Mouse (Mus musculus) neural tube, embryonic 14.5 days (tissue): ENCODE results near the gene Fbxo21. TPM values are rescaled to one million over a fixed set of nuclear protein-coding genes. Genes with fewer than 3 reads are reported as not detected.

Source experiments
- ATAC-seq: fragments of 200-750 bp; cut with Nextera tagmentation; 2 replicates; pipeline ENCODE4 v1.8.0; 2017; ENCODE audit warnings: low read depth, mild to moderate bottlenecking, moderate TSS enrichment, moderate library complexity
- H3K27ac ChIP-seq: fragments of 300-500 bp; sonication (generic); 2 replicates; pipeline ENCODE4 v1.5.1; 2014; ENCODE audit warnings: low read depth, mild to moderate bottlenecking, control low read depth, low read length, moderate library complexity, mixed read lengths
- H3K27me3 ChIP-seq: fragments of 300-500 bp; sonication (generic); 2 replicates; pipeline ENCODE4 v1.6.1; 2014; ENCODE audit warnings: low read length; ENCODE audit not compliant: control insufficient read depth, insufficient read depth
- H3K36me3 ChIP-seq: fragments of 300-500 bp; sonication (generic); 2 replicates; pipeline ENCODE4 v1.6.1; 2014; ENCODE audit warnings: low read length, mixed read lengths; ENCODE audit not compliant: control insufficient read depth, insufficient read depth
- H3K4me1 ChIP-seq: fragments of 300-500 bp; sonication (generic); 2 replicates; pipeline ENCODE4 v1.6.1; 2014; ENCODE audit warnings: low read length; ENCODE audit not compliant: control insufficient read depth, insufficient read depth
- H3K4me2 ChIP-seq: fragments of 300-500 bp; sonication (generic); 2 replicates; pipeline ENCODE4 v1.6.1; 2014; ENCODE audit warnings: mild to moderate bottlenecking, low read depth, low read length, control low read depth
- H3K4me3 ChIP-seq: fragments of 300-500 bp; sonication (generic); 2 replicates; pipeline ENCODE4 v1.5.1; 2014; ENCODE audit warnings: low read depth, low read length, control low read depth, mixed read lengths
- H3K9ac ChIP-seq: fragments of 300-500 bp; sonication (generic); replicated peaks from 2 replicates; pipeline ENCODE4 v1.6.1; 2014; ENCODE audit warnings: low read depth, mild to moderate bottlenecking, control low read depth, low read length, mixed read lengths
- H3K9me3 ChIP-seq: fragments of 300-500 bp; sonication (generic); 2 replicates; pipeline ENCODE4 v1.6.1; 2016; ENCODE audit warnings: low read length; ENCODE audit not compliant: control insufficient read depth
- WGBS: fragments of 180-500 bp; shearing (Covaris S2); extraction: QIAGEN DNeasy Blood & Tissue Kit; methylation state at CpG from one replicate; pipeline ENCODE4 v1.1.7; 2014; 5-methylcytosine and 5-hydroxymethylcytosine counted together
- polyA plus RNA-seq: library from polyadenylated mRNA; unstranded; fragments of >200 nt; fragmentation: Nextera tagmentation; extraction: Ambion mirVana; gene quantifications from 2 replicates; pipeline ENCODE4 v1.2.1, GENCODE M21; 2014

The Fbxo21 gene
- polyA plus RNA-seq, 1 experiment from 2014 or later: 143 TPM

GRCm38 (mm10) chr5:118019905-118020304 lies 43.4 kb downstream of the Fbxo21 start:
- H3K27ac ChIP-seq: no peak overlapping the region
- 62% methylated on average over 9 of the region's 11 CpGs for WGBS

GRCm38 (mm10) chr5:118023053-118023452 lies 46.5 kb downstream of the Fbxo21 start:
- ATAC-seq: no peak
- Histone ChIP-seq H3K4me2 (no peak overlapping the region), H3K9ac (no peak overlapping the region), H3K27ac (no peak overlapping the region), H3K9me3 (no peaks in the 10 kb centered on the region), H3K27me3 (peaks cover 16% of the 10 kb centered on the region), H3K4me3 (no peak overlapping the region), H3K36me3 (no peaks in the 10 kb centered on the region), H3K4me1 (peaks cover 17% of the 10 kb centered on the region; the same call in 1 of the 2 replicates)
- 79% methylated on average over 3 of the region's 3 CpGs for WGBS

More at GRCm38 (mm10) chr5:118019905-118020304, 43.4 kb downstream of the Fbxo21 start:
- H3K27me3 ChIP-seq: no peaks in the 10 kb centered on the region
- H3K9me3 ChIP-seq: no peaks in the 10 kb centered on the region
- H3K9ac ChIP-seq: no peak overlapping the region
- no peak for ATAC-seq
- no peak overlapping the region for H3K4me3 ChIP-seq
- H3K4me1 ChIP-seq: peaks cover 4% of the 10 kb centered on the region; the same call in 1 of the 2 replicates
- H3K36me3 ChIP-seq: no peaks in the 10 kb centered on the region
- no peak overlapping the region for H3K4me2 ChIP-seq

- Histone ChIP-seq H3K27me3 (peaks cover 40% of the 10 kb centered on the region), H3K36me3 (no peaks in the 10 kb centered on the region), H3K9me3 (no peaks in the 10 kb centered on the region), H3K4me3 (no peak overlapping the region), H3K4me2 (no peak overlapping the region), H3K4me1 (peaks cover 22% of the 10 kb centered on the region; the same call in 1 of the 2 replicates), H3K27ac (no peak overlapping the region), H3K9ac (no peak overlapping the region)
- ATAC-seq: no peak
- 8% methylated on average over 12 of the region's 12 CpGs for WGBS
Measured at GRCm38 (mm10) chr5:118025880-118026279, 49.4 kb downstream of the Fbxo21 start.

- Histone ChIP-seq H3K36me3 (no peaks in the 10 kb centered on the region), H3K4me2 (no peak overlapping the region), H3K9ac (no peak overlapping the region), H3K27me3 (peaks cover 40% of the 10 kb centered on the region), H3K4me1 (peaks cover 22% of the 10 kb centered on the region; the same call in 1 of the 2 replicates), H3K27ac (no peak overlapping the region), H3K9me3 (no peaks in the 10 kb centered on the region), H3K4me3 (no peak overlapping the region)
- no peak for ATAC-seq
- 1% methylated on average over 13 of the region's 13 CpGs for WGBS
Measured at GRCm38 (mm10) chr5:118026343-118026742, 49.8 kb downstream of the Fbxo21 start.

- Histone ChIP-seq H3K36me3 (no peaks in the 10 kb centered on the region), H3K4me3 (peak overlapping the region; percentile 57), H3K9ac (peak overlapping the region; percentile 58), H3K27me3 (peaks cover 40% of the 10 kb centered on the region), H3K4me1 (peaks cover 22% of the 10 kb centered on the region; the same call in 1 of the 2 replicates), H3K4me2 (peak overlapping the region; percentile 97), H3K27ac (no peak overlapping the region), H3K9me3 (no peaks in the 10 kb centered on the region)
- peak; percentile 5; the same call in 1 of the 2 replicates for ATAC-seq
- 1% methylated on average over 39 of the region's 39 CpGs for WGBS
Measured at GRCm38 (mm10) chr5:118027101-118027697, 50.7 kb downstream of the Fbxo21 start.

- Histone ChIP-seq H3K9me3 (no peaks in the 10 kb centered on the region), H3K9ac (peak within 1 kb of the TSS; percentile 58), H3K4me2 (peak within 1 kb of the TSS; percentile 97), H3K4me3 (peak within 1 kb of the TSS; percentile 57), H3K36me3 (no peaks in the 10 kb centered on the region), H3K27me3 (peaks cover 40% of the 10 kb centered on the region), H3K4me1 (peaks cover 22% of the 10 kb centered on the region; the same call in 1 of the 2 replicates), H3K27ac (no peak within 1 kb of the TSS)
- no peak for ATAC-seq
- under 1% methylated on average over 41 of the region's 63 CpGs for WGBS
Measured at GRCm38 (mm10) chr5:118027698-118028190, 51.2 kb downstream of the Fbxo21 start, which contains the start of gene Tesc. Gene Tesc, plus strand, starts transcription at chr5:118027743.

- Histone ChIP-seq H3K27ac (no peak overlapping the region), H3K4me1 (peaks cover 22% of the 10 kb centered on the region; the same call in 1 of the 2 replicates), H3K9me3 (no peaks in the 10 kb centered on the region), H3K36me3 (no peaks in the 10 kb centered on the region), H3K4me2 (peak overlapping the region; percentile 97), H3K4me3 (peak overlapping the region; percentile 57), H3K27me3 (peaks cover 40% of the 10 kb centered on the region), H3K9ac (peak overlapping the region; percentile 58)
- whole genome bisulfite sequencing: 2% methylated on average over 52 of the region's 79 CpGs
- ATAC-seq: no peak; the same call in 1 of the 2 replicates
Measured at GRCm38 (mm10) chr5:118028191-118029034, 51.9 kb downstream of the Fbxo21 start.

GRCm38 (mm10) chr5:118029035-118029408 lies 52.5 kb downstream of the Fbxo21 start:
- H3K4me1 ChIP-seq: peaks cover 22% of the 10 kb centered on the region; the same call in 1 of the 2 replicates
- H3K27ac ChIP-seq: no peak overlapping the region
- no peak overlapping the region for H3K9ac ChIP-seq
- peak; percentile 26; the same call in 1 of the 2 replicates for ATAC-seq
- H3K9me3 ChIP-seq: no peaks in the 10 kb centered on the region
- peak overlapping the region; percentile 57 for H3K4me3 ChIP-seq
- WGBS: 4% methylated on average over 12 of the region's 12 CpGs
- no peaks in the 10 kb centered on the region for H3K36me3 ChIP-seq
- peak overlapping the region; percentile 97 for H3K4me2 ChIP-seq
- H3K27me3 ChIP-seq: peaks cover 40% of the 10 kb centered on the region
